Mouse (Mus musculus) heart, postnatal 0 days (tissue): ENCODE results near the gene Tnfrsf22.

Experiments
- CTCF ChIP-seq: IDR thresholded peaks from 2 replicates; pipeline ENCODE4 v1.5.1; 2016; ENCODE audit warnings: antibody characterized with exemption, control low read depth, low read depth
- EP300 ChIP-seq: IDR thresholded peaks from 2 replicates; pipeline ENCODE4 v1.6.1; 2016; ENCODE audit warnings: antibody characterized with exemption, low read depth

DNA sequence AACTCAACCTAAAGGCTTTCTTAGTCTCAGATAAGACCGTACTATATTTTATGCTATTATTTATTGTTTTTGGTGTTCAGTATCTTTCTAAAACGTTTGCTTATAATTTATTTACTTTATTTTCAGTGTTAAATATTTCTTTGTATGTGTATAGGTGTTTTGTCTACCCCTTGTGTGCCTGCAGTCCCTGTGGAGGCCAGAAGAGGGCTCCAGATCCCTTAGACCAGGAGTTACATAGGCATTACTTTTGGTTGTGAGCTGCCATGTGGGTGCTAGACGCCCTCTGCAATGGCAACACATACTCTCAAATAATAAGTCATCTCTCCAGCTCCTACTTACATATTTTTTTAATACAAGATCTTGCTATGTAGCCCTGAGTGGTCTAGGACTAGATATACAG lies 37.2 kb downstream of the Tnfrsf22 start:
- TF ChIP-seq CTCF (no peak), EP300 (no peak)
